Mouse (Mus musculus): ENCODE measurements at regions not wholly inside any gene's neighbourhood (a gene's known extent, or its start where the extent isn't known, plus 50 kb on each side); places are given as distances from the start of the nearest gene placed in this dataset. TPM values are rescaled to one million over a fixed set of nuclear protein-coding genes. Genes with fewer than 3 reads are reported as not detected.

DNA sequence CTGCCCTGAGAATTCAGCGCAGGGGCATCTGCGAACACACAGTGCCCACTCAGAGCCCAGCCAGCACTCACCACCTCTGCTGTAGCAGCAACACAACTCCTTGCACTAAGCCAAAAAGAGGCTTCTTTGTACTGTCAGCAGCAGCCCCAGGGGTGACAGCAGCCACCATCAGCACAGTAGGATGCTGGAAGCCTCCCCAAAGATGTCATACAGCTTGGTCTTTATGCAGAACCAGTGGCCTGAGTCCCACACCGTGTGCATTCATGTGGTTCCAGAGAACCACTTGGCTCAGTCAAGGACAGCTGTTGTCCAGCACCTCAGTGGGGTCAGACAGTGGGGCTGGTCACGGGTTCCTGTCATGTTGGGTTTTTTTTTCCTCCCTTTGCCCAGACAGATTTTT, 98.6 kb upstream of the Mc3r start:
- Histone ChIP-seq H3K27ac (no peak overlapping the region), H3K4me2 (replicated peaks) (no peak overlapping the region), H3K27me3 (no peaks in the 10 kb centered on the region), H3K9ac (replicated peaks) (no peak overlapping the region), H3K9me3 (no peaks in the 10 kb centered on the region), H3K4me1 (replicated peaks) (no peaks in the 10 kb centered on the region), H3K4me3 (replicated peaks) (no peak overlapping the region), H3K36me3 (no peaks in the 10 kb centered on the region)
- WGBS = 75% methylated on average over 4 of the region's 4 CpGs
- no peak for ATAC-seq

GRCm38 (mm10) chr2:172150898-172151297, 97.4 kb upstream of the Mc3r start:
- Histone ChIP-seq H3K4me1 (replicated peaks) (no peaks in the 10 kb centered on the region), H3K4me2 (replicated peaks) (no peak overlapping the region), H3K9ac (replicated peaks) (no peak overlapping the region), H3K9me3 (no peaks in the 10 kb centered on the region), H3K4me3 (replicated peaks) (no peak overlapping the region), H3K27ac (no peak overlapping the region), H3K36me3 (no peaks in the 10 kb centered on the region), H3K27me3 (no peaks in the 10 kb centered on the region)
- WGBS = 61% methylated on average over 1 of the region's 1 CpGs
- ATAC-seq = no peak

- Histone ChIP-seq H3K4me2 (replicated peaks) (no peak overlapping the region), H3K4me3 (replicated peaks) (no peak overlapping the region), H3K9ac (replicated peaks) (no peak overlapping the region), H3K9me3 (no peaks in the 10 kb centered on the region), H3K27me3 (no peaks in the 10 kb centered on the region), H3K36me3 (no peaks in the 10 kb centered on the region), H3K27ac (no peak overlapping the region), H3K4me1 (replicated peaks) (no peaks in the 10 kb centered on the region)
- no peak for ATAC-seq
- 96% methylated on average over 16 of the region's 16 CpGs for WGBS
Measured at GRCm38 (mm10) chr2:172159909-172160308, 88.4 kb upstream of the Mc3r start.

GRCm38 (mm10) chr2:172177371-172177770, 70.9 kb upstream of the Mc3r start:
- Histone ChIP-seq H3K27me3 (no peaks in the 10 kb centered on the region), H3K27ac (no peak overlapping the region), H3K4me2 (replicated peaks) (no peak overlapping the region), H3K36me3 (no peaks in the 10 kb centered on the region), H3K9me3 (no peaks in the 10 kb centered on the region), H3K4me1 (replicated peaks) (peaks cover 13% of the 10 kb centered on the region), H3K4me3 (replicated peaks) (no peak overlapping the region), H3K9ac (replicated peaks) (no peak overlapping the region)
- WGBS = 88% methylated on average over 10 of the region's 10 CpGs
- ATAC-seq = no peak

DNA sequence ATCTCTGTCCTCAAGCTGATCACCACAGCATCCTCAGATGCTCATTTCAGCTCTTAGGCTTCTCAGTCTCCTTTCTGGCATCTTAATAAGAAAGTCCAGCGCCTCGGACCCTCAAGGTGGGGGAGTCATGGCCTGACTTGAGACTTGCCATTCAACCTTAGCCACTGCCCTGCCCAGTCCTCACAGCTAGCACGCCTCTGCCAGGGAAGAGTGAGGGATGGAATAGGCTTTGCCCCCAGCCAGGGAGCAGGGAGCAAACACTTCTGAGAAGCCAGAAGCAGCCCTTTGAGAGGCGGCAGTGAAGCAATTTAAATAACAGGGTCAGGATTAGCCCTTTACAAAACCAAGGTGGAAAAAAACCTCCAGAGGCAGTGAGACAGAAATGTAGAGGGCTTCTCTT, 69.0 kb upstream of the Mc3r start:
- Histone ChIP-seq H3K4me2 (replicated peaks) (no peak overlapping the region), H3K4me3 (replicated peaks) (no peak overlapping the region), H3K9me3 (no peaks in the 10 kb centered on the region), H3K9ac (replicated peaks) (no peak overlapping the region), H3K4me1 (replicated peaks) (peaks cover 13% of the 10 kb centered on the region), H3K27ac (no peak overlapping the region), H3K27me3 (no peaks in the 10 kb centered on the region), H3K36me3 (no peaks in the 10 kb centered on the region)
- ATAC-seq = no peak
- 26% methylated on average over 4 of the region's 4 CpGs for WGBS

DNA sequence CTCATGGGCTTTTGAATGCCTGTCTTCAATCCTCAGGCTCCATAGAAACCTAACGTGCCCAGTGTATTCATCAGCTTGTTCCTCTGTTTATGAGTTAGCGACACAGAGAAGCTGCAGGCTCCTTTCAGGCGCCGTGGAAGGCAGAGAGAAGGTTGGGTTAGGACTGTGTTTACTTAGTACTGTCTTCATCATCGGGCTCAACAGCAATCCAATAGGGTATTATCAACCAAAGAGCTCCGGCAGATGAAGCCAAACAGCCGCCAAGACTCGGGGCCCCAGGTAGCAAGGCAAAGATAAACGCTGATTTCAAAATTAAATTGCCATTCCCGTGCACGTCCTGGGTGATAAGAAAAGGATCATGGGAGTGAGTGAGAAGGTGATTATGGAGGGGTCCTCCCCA, 50.5 kb upstream of the Mc3r start:
- no peaks in the 10 kb centered on the region for H3K4me1 ChIP-seq (replicated peaks)
- no peak overlapping the region for H3K4me2 ChIP-seq (replicated peaks)
- 85% methylated on average over 11 of the region's 11 CpGs for WGBS
- H3K9me3 ChIP-seq = no peaks in the 10 kb centered on the region
- no peaks in the 10 kb centered on the region for H3K36me3 ChIP-seq
- H3K4me3 ChIP-seq (replicated peaks) = no peak overlapping the region
- H3K27ac ChIP-seq = no peak overlapping the region
- no peaks in the 10 kb centered on the region for H3K27me3 ChIP-seq
- no peak for ATAC-seq
- no peak overlapping the region for H3K9ac ChIP-seq (replicated peaks)

Small RNAs in the stretch of these regions (microRNA-seq; reads per million reads assigned to microRNA genes)
- not detected for gene Gm44301

Data from midbrain, embryonic 13.5 days (tissue).